Mouse (Mus musculus) heart, adult 2 months (tissue): ENCODE data around the gene Zmynd11. TPM values are rescaled to one million over a fixed set of nuclear protein-coding genes. Genes with fewer than 3 reads are reported as not detected.

Experiments
- DNase-seq, 2 experiments: peaks; one replicate each; pipeline ENCODE4 v3.0.0; 2021
- H3K27ac ChIP-seq: fragments of 200-600 bp; 2 replicates; pipeline ENCODE4 v1.8.1; 2022
- H3K27me3 ChIP-seq: fragments of 200-500 bp; 2 replicates; pipeline ENCODE4 v1.6.1; 2012; ENCODE audit warnings: mild to moderate bottlenecking, low read length, inconsistent platforms, mixed read lengths; ENCODE audit not compliant: control insufficient read depth, insufficient read depth
- H3K36me3 ChIP-seq: fragments of 200-500 bp; 2 replicates; pipeline ENCODE4 v1.6.1; 2012; ENCODE audit warnings: low read length, inconsistent platforms; ENCODE audit not compliant: control insufficient read depth, insufficient read depth
- H3K4me1 ChIP-seq: fragments of 200-500 bp; 2 replicates; pipeline ENCODE4 v1.6.1; 2011; ENCODE audit warnings: low read length; ENCODE audit not compliant: control insufficient read depth, insufficient read depth
- H3K4me3 ChIP-seq: fragments of 200-600 bp; 2 replicates; pipeline ENCODE4 v1.8.1; 2022
- H3K79me2 ChIP-seq: fragments of 200-500 bp; replicated peaks from 2 replicates; pipeline ENCODE4 v1.6.1; 2012; ENCODE audit warnings: mild to moderate bottlenecking, inconsistent platforms, low read length, moderate library complexity, mixed read lengths; ENCODE audit not compliant: control insufficient read depth, insufficient read depth
- H3K9ac ChIP-seq: fragments of 200-500 bp; 2 replicates; pipeline ENCODE4 v1.6.1; 2012; ENCODE audit warnings: low read depth, mild to moderate bottlenecking, control low read depth, inconsistent platforms, low read length, mixed read lengths
- CTCF ChIP-seq: fragments of 200-600 bp; IDR thresholded peaks from 2 replicates; pipeline ENCODE4 v1.8.1; 2022; ENCODE audit warnings: antibody characterized with exemption, mild to moderate bottlenecking, moderate library complexity
- EP300 ChIP-seq: fragments of 200-500 bp; IDR thresholded peaks from 2 replicates; pipeline ENCODE4 v1.6.1; 2011; ENCODE audit warnings: low read depth, low read length, control low read depth; ENCODE audit not compliant: insufficient read depth
- POLR2A ChIP-seq: fragments of 200-500 bp; IDR thresholded peaks from 2 replicates; pipeline ENCODE4 v1.6.1; 2011; ENCODE audit warnings: mild to moderate bottlenecking, low read depth, low read length, control low read depth; ENCODE audit not compliant: insufficient read depth
- WGBS: fragments of 180-500 bp; shearing (Covaris S2); methylation state at CpG from one replicate; pipeline ENCODE4 v1.1.7; 2018; 5-methylcytosine and 5-hydroxymethylcytosine counted together
- intact Hi-C: fragments of 180-260 bp; cut with DNase I; formaldehyde crosslinking; loops from one replicate; pipeline ENCODE4 v1.15.1; 2025
- long read RNA-seq: library from polyadenylated mRNA; stranded (forward); transcript quantifications from one replicate; pipeline ENCODE4 v2.0.0, GENCODE M21; 2021
- polyA plus RNA-seq: library from polyadenylated mRNA; depleted of rRNA; stranded (reverse); fragments of >200 nt; gene quantifications from 2 replicates; pipeline ENCODE4 v1.2.3, GENCODE M21; 2012; rRNA removed
- total RNA-seq, 2 experiments: library from RNA; stranded (reverse); gene quantifications; 2 replicates each; pipeline ENCODE4 v1.2.3; 2021

Gene Zmynd11
- total RNA-seq = 100 to 1,000 TPM; 115 to 129 TPM
- polyA plus RNA-seq = 48.0 and 83.6 TPM in 2 replicates
- long read RNA-seq, full-length matches to known transcripts = 38 of 107 reads
- long read RNA-seq, partial matches to known transcripts = 4 of 107 reads
- long read RNA-seq, other reads (novel, unspliced or antisense) = 65 of 107 reads

GRCm38 (mm10) chr13:9764646-9765536, at the start of gene Zmynd11:
Gene Zmynd11 (minus strand): TSS chr13:9765330.
- peak; percentile 76 to 78 for DNase-seq
- peak within 1 kb of the TSS; percentile 93 for H3K27ac ChIP-seq
- peaks cover 4% of the 10 kb centered on the region for H3K79me2 ChIP-seq
- peak within 1 kb of the TSS; percentile 86 for H3K4me3 ChIP-seq
- TF ChIP-seq CTCF = peak; percentile 51
- TF ChIP-seq EP300 = no peak
- intact Hi-C loops = loop anchor here (5.0 kb wide), 2 partner anchors 488 to 673 kb away; partner anchors contain the start of genes Dip2c and Larp4b
- WGBS = 1% methylated on average over 97 of the region's 98 CpGs
- H3K36me3 ChIP-seq = peaks cover 5% of the 10 kb centered on the region
- H3K4me1 ChIP-seq = peaks cover 5% of the 10 kb centered on the region
- peak within 1 kb of the TSS; percentile 100 for H3K9ac ChIP-seq
- H3K27me3 ChIP-seq = no peaks in the 10 kb centered on the region

GRCm38 (mm10) chr13:9795889-9796631, 30.9 kb upstream of the Zmynd11 start:
- no peak overlapping the region for H3K9ac ChIP-seq
- no peaks in the 10 kb centered on the region for H3K4me1 ChIP-seq
- DNase-seq = no peak
- no peak overlapping the region for H3K4me3 ChIP-seq
- TF ChIP-seq EP300 = no peak
- no peak for TF ChIP-seq CTCF
- no peak for TF ChIP-seq POLR2A
- H3K79me2 ChIP-seq = no peaks in the 10 kb centered on the region
- intact Hi-C loops = no loop called here
- no peaks in the 10 kb centered on the region for H3K36me3 ChIP-seq
- no peak overlapping the region for H3K27ac ChIP-seq
- 12% methylated on average over 12 of the region's 12 CpGs for WGBS
- no peaks in the 10 kb centered on the region for H3K27me3 ChIP-seq

- no peaks in the 10 kb centered on the region for H3K36me3 ChIP-seq
- no peak for TF ChIP-seq CTCF
- no peak for TF ChIP-seq POLR2A
- TF ChIP-seq EP300 = no peak
- WGBS = 80% methylated on average over 3 of the region's 3 CpGs
- H3K79me2 ChIP-seq = no peaks in the 10 kb centered on the region
- no peak overlapping the region for H3K4me3 ChIP-seq
- no peak overlapping the region for H3K27ac ChIP-seq
- intact Hi-C loops = no loop called here
- H3K4me1 ChIP-seq = no peaks in the 10 kb centered on the region
- H3K27me3 ChIP-seq = no peaks in the 10 kb centered on the region
- no peak overlapping the region for H3K9ac ChIP-seq
- DNase-seq = no peak
These were observed 20.9 kb upstream of the Zmynd11 start for GRCm38 (mm10) chr13:9786050-9786449.

- H3K36me3 ChIP-seq = no peaks in the 10 kb centered on the region
- H3K4me1 ChIP-seq = no peaks in the 10 kb centered on the region
- WGBS = 65% methylated on average over 3 of the region's 3 CpGs
- TF ChIP-seq POLR2A (no peak), CTCF (no peak), EP300 (no peak)
- no peaks in the 10 kb centered on the region for H3K79me2 ChIP-seq
- no peak overlapping the region for H3K27ac ChIP-seq
- no peak overlapping the region for H3K9ac ChIP-seq
- intact Hi-C loops = no loop called here
- H3K4me3 ChIP-seq = no peak overlapping the region
- no peaks in the 10 kb centered on the region for H3K27me3 ChIP-seq
- DNase-seq = no peak
These were observed 18.6 kb upstream of the Zmynd11 start for GRCm38 (mm10) chr13:9783717-9784116.

GRCm38 (mm10) chr13:9775901-9776300, 10.8 kb upstream of the Zmynd11 start:
- Histone ChIP-seq H3K4me1 (peaks cover 4% of the 10 kb centered on the region), H3K9ac (no peak overlapping the region), H3K27me3 (no peaks in the 10 kb centered on the region), H3K79me2 (no peaks in the 10 kb centered on the region), H3K27ac (peak overlapping the region; percentile 65), H3K4me3 (peak overlapping the region; percentile 19; the same call in 1 of the 2 replicates), H3K36me3 (no peaks in the 10 kb centered on the region)
- intact Hi-C loops = no loop called here
- 42% methylated on average over 5 of the region's 5 CpGs for WGBS
- peak; percentile 39; the same call in 1 of the 2 replicates for TF ChIP-seq POLR2A
- no peak for TF ChIP-seq CTCF
- peak in 1 of 2 experiments; percentile 37 for DNase-seq
